Mouse (Mus musculus) layer of hippocampus, postnatal 25 days (tissue): ENCODE data around the gene Map3k11. TPM values are rescaled to one million over a fixed set of nuclear protein-coding genes. Genes with fewer than 3 reads are reported as not detected.
"Not testable (repeated sequence)": the region's sequence is repeated elsewhere in the genome, so short reads cannot be mapped to it uniquely, and the experiment has no call there.

Experiments used
- DNase-seq, 2 experiments: peaks; one replicate each; pipeline ENCODE4 v3.0.0; 2022; ENCODE audit warnings: mixed read lengths in 2 of 2, low spot score in 1 of 2; ENCODE audit errors: extremely low spot score in 1 of 2
- total RNA-seq, 2 experiments: library from RNA; stranded (reverse); gene quantifications; 2 replicates each; pipeline ENCODE4 v1.2.3; 2021

The Map3k11 gene
- total RNA-seq, 2 experiments from 2014 or later, result 17.4 to 21.1 TPM

GRCm38 (mm10) chr19:5665465-5665864, 23.1 kb upstream of the Map3k11 start:
- DNase-seq, result no peak

DNA sequence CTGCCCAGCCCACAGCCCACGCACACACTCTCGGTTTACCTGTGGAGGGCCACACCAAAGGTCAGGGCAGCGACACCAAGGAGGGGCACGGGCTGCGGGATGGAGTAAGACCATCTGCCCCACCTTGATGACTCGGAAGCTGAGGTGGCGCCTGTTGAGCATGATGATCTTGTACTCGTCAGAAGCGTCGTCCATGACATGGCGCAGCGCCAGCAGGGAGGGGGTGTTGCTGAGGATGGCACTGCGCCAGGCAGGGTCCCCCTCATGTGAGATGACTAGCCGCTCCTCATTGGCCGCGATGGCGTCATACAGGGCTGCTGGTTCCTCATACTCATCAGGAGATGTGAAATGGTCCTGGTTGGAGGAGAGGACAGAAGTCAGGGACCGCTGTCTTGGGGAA, 22.2 kb upstream of the Map3k11 start:
- no peak for DNase-seq

DNA sequence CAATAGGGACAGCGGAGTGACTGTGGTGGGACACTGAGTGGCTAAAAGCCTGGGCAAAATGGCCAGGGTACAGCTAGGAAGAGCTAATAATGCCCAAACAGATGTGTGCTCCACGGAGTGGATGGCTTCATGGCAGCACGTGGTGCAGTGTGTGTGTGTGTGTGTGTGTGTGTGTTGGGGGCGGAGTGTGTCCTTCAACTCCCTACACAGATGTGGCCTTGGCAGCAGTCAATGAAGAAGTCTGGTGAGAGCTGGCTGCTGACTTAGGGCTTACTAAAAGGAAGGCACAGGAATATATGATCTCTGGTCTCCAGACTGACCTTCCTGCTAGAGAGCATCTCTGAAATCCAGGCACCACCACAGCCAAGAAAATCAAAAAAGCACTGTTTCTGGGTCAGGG, 20.2 kb upstream of the Map3k11 start:
- no peak for DNase-seq

GRCm38 (mm10) chr19:5680432-5680831, 8.1 kb upstream of the Map3k11 start:
- no peak for DNase-seq

GRCm38 (mm10) chr19:5684236-5684635, 4.3 kb upstream of the Map3k11 start:
- DNase-seq, result no peak

DNA sequence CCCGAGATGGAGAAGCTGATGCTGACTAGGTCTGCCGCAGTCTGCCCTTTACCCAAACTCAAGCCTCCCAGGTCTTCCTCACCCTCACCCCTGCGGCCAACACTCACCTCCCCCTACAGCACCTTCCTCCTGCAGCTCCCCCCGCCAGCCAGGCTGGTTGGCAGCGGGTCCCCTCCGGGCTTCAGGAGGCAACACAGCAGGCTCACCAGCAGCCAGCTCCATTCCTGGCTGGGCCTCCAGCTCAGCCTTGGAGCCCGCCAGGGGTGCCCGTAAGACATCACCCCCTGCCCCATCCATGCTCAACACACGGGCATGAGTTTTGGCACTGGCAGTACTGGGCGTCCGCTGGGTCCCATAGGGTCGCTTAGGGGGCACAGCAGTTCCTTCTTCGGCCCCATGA, 3.6 kb upstream of the Map3k11 start:
- no peak for DNase-seq

DNA sequence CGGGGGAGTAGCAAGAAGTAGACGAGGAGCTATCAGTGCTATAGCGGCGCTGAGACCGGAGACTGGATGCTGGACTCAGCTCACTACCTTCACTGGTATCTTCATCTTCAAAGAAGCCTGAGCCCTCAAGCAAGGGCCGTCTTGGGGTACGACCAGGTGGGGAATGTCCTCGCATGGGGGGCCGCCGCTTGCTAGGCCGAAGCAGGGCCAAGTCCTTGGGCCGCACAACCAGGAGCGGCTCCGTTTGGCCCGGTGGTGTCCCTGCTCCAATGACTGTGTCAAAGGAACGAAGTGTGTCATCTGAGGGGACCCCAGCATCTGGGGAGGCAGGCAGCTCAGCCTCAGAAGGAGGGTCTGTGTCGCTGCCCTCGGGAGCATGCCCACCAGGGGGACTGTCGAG, 3.1 kb upstream of the Map3k11 start:
- DNase-seq, result no peak

- DNase-seq, result no peak
These were observed 2.7 kb upstream of the Map3k11 start for GRCm38 (mm10) chr19:5685861-5686260.

GRCm38 (mm10) chr19:5686437-5686836, 2.1 kb upstream of the Map3k11 start:
- no peak for DNase-seq

- not testable (repeated sequence) for DNase-seq
These were observed 1.6 kb upstream of the Map3k11 start for GRCm38 (mm10) chr19:5686954-5687353.

GRCm38 (mm10) chr19:5687738-5688137, 804 bp upstream of the Map3k11 start:
- DNase-seq, result no peak

- no peak for DNase-seq
These were observed 516 bp downstream of the Map3k11 start for GRCm38 (mm10) chr19:5689088-5689428.

GRCm38 (mm10) chr19:5689565-5690342, 1.2 kb downstream of the Map3k11 start:
- peak; percentile 42 to 53 for DNase-seq

DNA sequence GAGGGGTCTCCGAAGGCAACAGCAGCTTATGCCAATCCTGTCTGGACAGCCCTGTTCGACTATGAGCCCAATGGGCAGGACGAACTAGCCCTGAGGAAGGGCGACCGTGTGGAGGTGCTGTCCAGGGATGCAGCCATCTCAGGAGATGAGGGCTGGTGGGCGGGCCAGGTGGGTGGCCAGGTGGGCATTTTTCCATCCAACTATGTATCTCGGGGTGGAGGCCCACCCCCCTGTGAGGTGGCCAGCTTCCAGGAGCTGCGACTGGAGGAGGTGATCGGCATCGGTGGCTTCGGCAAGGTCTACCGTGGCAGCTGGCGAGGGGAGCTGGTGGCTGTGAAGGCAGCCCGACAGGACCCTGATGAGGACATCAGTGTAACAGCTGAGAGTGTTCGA, 1.8 kb downstream of the Map3k11 start:
- no peak for DNase-seq

- DNase-seq, result no peak
These were observed 3.1 kb downstream of the Map3k11 start for GRCm38 (mm10) chr19:5691601-5692000.

DNA sequence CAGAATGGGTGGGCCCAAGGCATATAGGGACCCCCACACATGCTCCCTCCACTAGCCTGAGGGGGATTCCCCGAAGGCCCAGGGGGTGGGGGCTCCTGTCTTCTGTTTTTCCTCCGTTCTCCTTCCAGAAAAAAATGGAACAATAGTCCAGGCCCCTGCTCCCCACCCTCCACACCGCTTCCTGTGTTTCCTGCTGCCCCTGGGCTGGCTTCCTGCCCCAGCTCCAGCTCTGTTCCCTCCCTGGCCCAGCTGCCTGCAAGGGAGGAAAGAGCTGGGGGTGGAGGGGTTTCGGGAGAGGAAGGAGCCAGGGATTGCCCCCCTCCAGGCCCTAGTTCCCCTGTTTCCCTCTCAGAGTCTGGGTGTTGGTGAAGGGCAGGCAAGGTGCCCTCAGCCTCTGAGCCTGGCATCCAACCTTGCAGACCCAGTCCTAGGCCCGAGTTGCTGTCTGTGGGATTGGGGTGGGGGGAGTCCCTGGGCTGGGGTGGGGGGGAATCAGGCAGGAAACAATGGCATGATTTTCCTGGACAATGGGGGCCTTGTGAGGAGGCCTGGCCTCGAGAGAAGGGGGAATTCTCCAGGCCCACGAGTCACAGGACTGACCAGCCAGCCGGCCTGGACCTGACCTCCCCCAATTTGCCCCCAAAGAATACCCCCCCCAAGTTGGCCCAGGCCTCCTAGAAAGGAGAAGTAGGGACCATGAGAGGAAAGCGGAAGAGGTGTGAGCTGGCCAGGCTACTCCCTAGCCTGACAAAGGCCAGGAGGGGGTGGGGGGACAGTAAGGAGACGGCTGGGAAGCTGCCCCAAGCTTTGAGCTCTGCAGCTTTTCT, 3.8 kb downstream of the Map3k11 start:
- DNase-seq, result no peak

DNA sequence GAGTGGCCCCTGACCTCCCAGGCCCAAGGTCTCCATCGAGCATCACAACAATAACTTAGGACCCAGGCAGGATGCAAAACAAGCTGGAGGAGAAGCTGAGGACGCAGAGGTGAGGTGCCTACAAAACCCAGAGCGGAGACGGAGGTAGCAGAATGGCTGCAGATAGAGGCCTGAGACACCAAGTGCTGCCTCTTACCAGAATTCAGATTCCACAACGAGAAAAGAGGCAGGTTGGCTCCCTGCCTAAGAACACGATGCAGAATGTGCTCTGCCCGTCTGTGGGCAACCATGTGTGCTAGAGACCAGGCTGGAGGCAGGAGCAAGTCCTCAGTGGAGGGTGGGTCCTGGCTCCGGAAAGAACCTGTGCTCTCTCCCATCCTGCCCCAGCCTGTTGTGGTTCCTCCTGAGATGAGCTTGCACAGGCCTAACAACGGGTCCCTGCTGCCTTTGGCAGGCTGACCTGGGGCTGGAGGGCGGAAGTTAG, 4.4 kb downstream of the Map3k11 start:
- DNase-seq, result no peak

DNA sequence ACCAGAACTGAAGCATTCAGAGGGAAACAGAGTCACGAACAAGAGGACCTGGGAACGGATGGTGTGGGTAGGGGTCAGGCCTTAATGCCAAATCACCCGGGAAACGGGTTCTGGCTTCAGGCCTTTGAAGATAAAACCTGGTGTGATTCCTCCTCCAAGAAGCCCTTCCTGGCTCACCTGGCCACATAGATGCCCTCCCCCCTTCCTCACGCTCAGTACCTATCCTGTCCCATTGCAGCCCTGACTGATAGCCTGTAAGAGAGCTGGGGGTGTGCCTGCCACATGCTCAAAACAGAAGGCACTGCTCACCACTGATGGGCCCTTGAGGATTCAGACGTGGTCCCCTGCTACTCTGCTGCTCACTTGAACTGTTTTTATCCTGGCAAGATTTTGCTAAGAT, 5.3 kb downstream of the Map3k11 start:
- no peak for DNase-seq

GRCm38 (mm10) chr19:5695849-5696462, 7.4 kb downstream of the Map3k11 start:
- DNase-seq, result no peak

DNA sequence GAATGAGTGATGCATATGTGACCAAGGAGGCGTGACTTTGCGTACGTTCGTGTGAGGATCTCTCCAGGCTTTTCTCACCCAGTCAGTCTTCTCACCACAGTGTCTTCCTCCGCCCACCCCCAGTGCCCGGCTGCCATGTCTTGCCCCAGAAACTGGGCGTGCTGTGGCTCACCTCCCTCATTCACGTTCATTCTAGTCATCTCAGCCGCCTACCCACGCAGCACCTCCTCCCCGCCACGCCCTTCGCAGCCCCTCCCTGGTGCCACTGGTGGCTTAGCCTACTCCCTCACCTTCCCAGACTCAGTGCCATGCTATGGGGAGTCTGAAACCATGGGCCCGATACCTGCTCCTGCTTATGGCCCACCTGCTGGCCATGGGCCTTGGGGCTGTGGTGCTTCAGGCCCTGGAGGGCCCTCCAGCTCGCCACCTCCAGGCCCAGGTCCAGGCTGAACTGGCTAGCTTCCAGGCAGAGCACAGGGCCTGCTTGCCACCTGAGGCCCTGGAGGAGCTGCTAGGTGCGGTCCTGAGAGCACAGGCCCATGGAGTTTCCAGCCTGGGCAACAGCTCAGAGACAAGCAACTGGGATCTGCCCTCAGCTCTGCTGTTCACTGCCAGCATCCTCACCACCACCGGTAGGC, 15.7 kb downstream of the Map3k11 start, which contains the start of gene Kcnk7:
Gene Kcnk7 (plus strand): TSS at position 205 of the 638 bp plus-strand sequence.
- DNase-seq, result no peak
